Mouse (Mus musculus): ENCODE results near the gene Pip4k2b. TPM values are rescaled to one million over a fixed set of nuclear protein-coding genes. Genes with fewer than 3 reads are reported as not detected.

The Pip4k2b gene
- polyA plus RNA-seq, 1 experiment from 2014 or later = 1.1 TPM

GRCm38 (mm10) chr11:97747773-97748172 is 3.3 kb upstream of the Pip4k2b start:
- Histone ChIP-seq H3K27me3 (ENCODE audit: control insufficient read depth, insufficient read depth, low read length) (no peaks in the 10 kb centered on the region), H3K4me2 (ENCODE audit: low read length) (no peak overlapping the region), H3K4me1 (ENCODE audit: control insufficient read depth in 2 of 2, insufficient read depth in 2 of 2, low read length in 2 of 2) (peaks cover 8 to 13% of the 10 kb centered on the region in 2 experiments), H3K36me3 (ENCODE audit: control insufficient read depth, insufficient read depth, low read length) (peaks cover 65% of the 10 kb centered on the region), H3K4me3 (ENCODE audit: control insufficient read depth in 1 of 2, insufficient read depth in 1 of 2, low read depth in 1 of 2, low read length in 2 of 2) (no peak overlapping the region), H3K27ac (replicated peaks in 1 of 2; ENCODE audit: control insufficient read depth in 1 of 2, insufficient read depth in 1 of 2, low read depth in 2 of 2, low read length in 2 of 2) (no peak overlapping the region), H3K9ac (ENCODE audit: low read length) (no peak overlapping the region), H3K9me3 (ENCODE audit: control insufficient read depth, low read length) (no peaks in the 10 kb centered on the region)
- no peak for ATAC-seq (ENCODE audit: insufficient number of reproducible peaks, insufficient read depth, low FRiP score, low read depth)
- WGBS = 82% methylated on average over 8 of the region's 8 CpGs

GRCm38 (mm10) chr11:97745331-97745721 is 822 bp upstream of the Pip4k2b start:
- Histone ChIP-seq H3K4me3 (ENCODE audit: control insufficient read depth in 1 of 2, insufficient read depth in 1 of 2, low read depth in 1 of 2, low read length in 2 of 2) (peak overlapping the region; percentile 83 to 84), H3K27ac (replicated peaks in 1 of 2; ENCODE audit: control insufficient read depth in 1 of 2, insufficient read depth in 1 of 2, low read depth in 2 of 2, low read length in 2 of 2) (no peak overlapping the region), H3K9ac (ENCODE audit: low read length) (no peak overlapping the region; the same call in 1 of the 2 replicates), H3K4me1 (ENCODE audit: control insufficient read depth in 2 of 2, insufficient read depth in 2 of 2, low read length in 2 of 2) (peaks cover 12 to 19% of the 10 kb centered on the region in 2 experiments), H3K27me3 (ENCODE audit: control insufficient read depth, insufficient read depth, low read length) (no peaks in the 10 kb centered on the region), H3K9me3 (ENCODE audit: control insufficient read depth, low read length) (no peaks in the 10 kb centered on the region), H3K36me3 (ENCODE audit: control insufficient read depth, insufficient read depth, low read length) (peaks cover 42% of the 10 kb centered on the region), H3K4me2 (ENCODE audit: low read length) (peak overlapping the region; percentile 94)
- ATAC-seq (ENCODE audit: insufficient number of reproducible peaks, insufficient read depth, low FRiP score, low read depth) = no peak
- WGBS = 7% methylated on average over 13 of the region's 13 CpGs

- under 1% methylated on average over 40 of the region's 57 CpGs for WGBS
- Histone ChIP-seq H3K9ac (ENCODE audit: low read length) (peak overlapping the region; percentile 93), H3K4me2 (ENCODE audit: low read length) (peak overlapping the region; percentile 94), H3K4me1 (ENCODE audit: control insufficient read depth in 2 of 2, insufficient read depth in 2 of 2, low read length in 2 of 2) (peaks cover 12 to 19% of the 10 kb centered on the region in 2 experiments), H3K9me3 (ENCODE audit: control insufficient read depth, low read length) (no peaks in the 10 kb centered on the region), H3K4me3 (ENCODE audit: control insufficient read depth in 1 of 2, insufficient read depth in 1 of 2, low read depth in 1 of 2, low read length in 2 of 2) (peak overlapping the region; percentile 83 to 84), H3K27me3 (ENCODE audit: control insufficient read depth, insufficient read depth, low read length) (no peaks in the 10 kb centered on the region), H3K36me3 (ENCODE audit: control insufficient read depth, insufficient read depth, low read length) (peaks cover 37% of the 10 kb centered on the region), H3K27ac (replicated peaks in 1 of 2; ENCODE audit: control insufficient read depth in 1 of 2, insufficient read depth in 1 of 2, low read depth in 2 of 2, low read length in 2 of 2) (peak overlapping the region; percentile 96 to 98)
- peak; percentile 96 for ATAC-seq (ENCODE audit: insufficient number of reproducible peaks, insufficient read depth, low FRiP score, low read depth)
Measured at GRCm38 (mm10) chr11:97744718-97745330, 320 bp upstream of the Pip4k2b start.

GRCm38 (mm10) chr11:97743423-97743822 is 1.1 kb downstream of the Pip4k2b start:
- Histone ChIP-seq H3K4me2 (ENCODE audit: low read length) (peak overlapping the region; percentile 94), H3K9ac (ENCODE audit: low read length) (peak overlapping the region; percentile 90), H3K27ac (replicated peaks in 1 of 2; ENCODE audit: control insufficient read depth in 1 of 2, insufficient read depth in 1 of 2, low read depth in 2 of 2, low read length in 2 of 2) (peak overlapping the region in 1 of 2 experiments; percentile 96; a peak in 1 of 4 replicates), H3K4me1 (ENCODE audit: control insufficient read depth in 2 of 2, insufficient read depth in 2 of 2, low read length in 2 of 2) (peaks cover 12 to 19% of the 10 kb centered on the region in 2 experiments), H3K9me3 (ENCODE audit: control insufficient read depth, low read length) (no peaks in the 10 kb centered on the region), H3K4me3 (ENCODE audit: control insufficient read depth in 1 of 2, insufficient read depth in 1 of 2, low read depth in 1 of 2, low read length in 2 of 2) (peak overlapping the region; percentile 70 to 83), H3K36me3 (ENCODE audit: control insufficient read depth, insufficient read depth, low read length) (peaks cover 23% of the 10 kb centered on the region), H3K27me3 (ENCODE audit: control insufficient read depth, insufficient read depth, low read length) (no peaks in the 10 kb centered on the region)
- 31% methylated on average over 9 of the region's 9 CpGs for WGBS
- ATAC-seq (ENCODE audit: insufficient number of reproducible peaks, insufficient read depth, low FRiP score, low read depth) = no peak

GRCm38 (mm10) chr11:97742591-97742990 is 1.9 kb downstream of the Pip4k2b start:
- peaks cover 15% of the 10 kb centered on the region for H3K36me3 ChIP-seq (ENCODE audit: control insufficient read depth, insufficient read depth, low read length)
- no peaks in the 10 kb centered on the region for H3K9me3 ChIP-seq (ENCODE audit: control insufficient read depth, low read length)
- H3K4me2 ChIP-seq (ENCODE audit: low read length) = peak overlapping the region; percentile 94
- 83% methylated on average over 9 of the region's 9 CpGs for WGBS
- ATAC-seq (ENCODE audit: insufficient number of reproducible peaks, insufficient read depth, low FRiP score, low read depth) = no peak
- H3K27ac ChIP-seq (replicated peaks in 1 of 2; ENCODE audit: control insufficient read depth in 1 of 2, insufficient read depth in 1 of 2, low read depth in 2 of 2, low read length in 2 of 2) = no peak overlapping the region
- H3K4me3 ChIP-seq (ENCODE audit: control insufficient read depth in 1 of 2, insufficient read depth in 1 of 2, low read depth in 1 of 2, low read length in 2 of 2) = no peak overlapping the region; a peak in 1 of 4 replicates
- no peaks in the 10 kb centered on the region for H3K27me3 ChIP-seq (ENCODE audit: control insufficient read depth, insufficient read depth, low read length)
- peaks cover 12 to 19% of the 10 kb centered on the region in 2 experiments for H3K4me1 ChIP-seq (ENCODE audit: control insufficient read depth in 2 of 2, insufficient read depth in 2 of 2, low read length in 2 of 2)
- no peak overlapping the region; the same call in 1 of the 2 replicates for H3K9ac ChIP-seq (ENCODE audit: low read length)

GRCm38 (mm10) chr11:97742157-97742556 is 2.3 kb downstream of the Pip4k2b start:
- Histone ChIP-seq H3K36me3 (ENCODE audit: control insufficient read depth, insufficient read depth, low read length) (peaks cover 11% of the 10 kb centered on the region), H3K4me2 (ENCODE audit: low read length) (no peak overlapping the region), H3K27me3 (ENCODE audit: control insufficient read depth, insufficient read depth, low read length) (no peaks in the 10 kb centered on the region), H3K9ac (ENCODE audit: low read length) (no peak overlapping the region), H3K4me1 (ENCODE audit: control insufficient read depth in 2 of 2, insufficient read depth in 2 of 2, low read length in 2 of 2) (peaks cover 12 to 19% of the 10 kb centered on the region in 2 experiments), H3K9me3 (ENCODE audit: control insufficient read depth, low read length) (no peaks in the 10 kb centered on the region), H3K27ac (replicated peaks in 1 of 2; ENCODE audit: control insufficient read depth in 1 of 2, insufficient read depth in 1 of 2, low read depth in 2 of 2, low read length in 2 of 2) (no peak overlapping the region), H3K4me3 (ENCODE audit: control insufficient read depth in 1 of 2, insufficient read depth in 1 of 2, low read depth in 1 of 2, low read length in 2 of 2) (no peak overlapping the region)
- no peak for ATAC-seq (ENCODE audit: insufficient number of reproducible peaks, insufficient read depth, low FRiP score, low read depth)
- 79% methylated on average over 5 of the region's 5 CpGs for WGBS

- peak overlapping the region; percentile 34; the same call in 1 of the 2 replicates for H3K9ac ChIP-seq (ENCODE audit: low read length)
- H3K36me3 ChIP-seq (ENCODE audit: control insufficient read depth, insufficient read depth, low read length) = no peaks in the 10 kb centered on the region
- no peak overlapping the region; a peak in 1 of 4 replicates for H3K27ac ChIP-seq (replicated peaks in 1 of 2; ENCODE audit: control insufficient read depth in 1 of 2, insufficient read depth in 1 of 2, low read depth in 2 of 2, low read length in 2 of 2)
- no peak overlapping the region for H3K4me2 ChIP-seq (ENCODE audit: low read length)
- no peaks in the 10 kb centered on the region for H3K27me3 ChIP-seq (ENCODE audit: control insufficient read depth, insufficient read depth, low read length)
- no peak overlapping the region for H3K4me3 ChIP-seq (ENCODE audit: control insufficient read depth in 1 of 2, insufficient read depth in 1 of 2, low read depth in 1 of 2, low read length in 2 of 2)
- no peak for ATAC-seq (ENCODE audit: insufficient number of reproducible peaks, insufficient read depth, low FRiP score, low read depth)
- no peaks in the 10 kb centered on the region for H3K9me3 ChIP-seq (ENCODE audit: control insufficient read depth, low read length)
- H3K4me1 ChIP-seq (ENCODE audit: control insufficient read depth in 2 of 2, insufficient read depth in 2 of 2, low read length in 2 of 2) = peaks cover 12 to 17% of the 10 kb centered on the region in 2 experiments
- 43% methylated on average over 7 of the region's 7 CpGs for WGBS
Measured at GRCm38 (mm10) chr11:97740190-97740589, 4.3 kb downstream of the Pip4k2b start.

Measured in heart, embryonic 14.5 days (tissue).